ENCODE assay signal across 20 mouse cellular contexts in genomic region chr5:134258395-134258794, GRCm38 (mm10). TPM values are rescaled to one million over a fixed set of nuclear protein-coding genes. Genes with fewer than 3 reads are reported as not detected.
A peak's percentile ranks its signal among the peaks of the same experiment; 100 is the strongest.
DNase-seq lines count a peak whose midpoint lies in the region; ATAC-seq and TF ChIP-seq lines count a peak whose summit lies in the region.
"Had no signal": no experiment of that assay in that cellular context is flagged by ENCODE, and none has a peak within 500 bp of the region (broad histone marks: within the 10 kb centered on the region; RNA-seq: fewer than 3 reads in every experiment).

No protein-coding gene starts in this region.

- no peak for TF ChIP-seq POLR2A in heart, adult 2 months (IDR thresholded peaks at IDR 0.05; ENCODE audit: insufficient read depth, low read depth, low read length)
- TF ChIP-seq POLR2A in olfactory bulb, adult 2 months (IDR thresholded peaks at IDR 0.05; ENCODE audit: insufficient read depth, low read depth, low read length): no peak

- 0 out of 2 replicates have a peak, but pooled peaks cover 1% of the 10 kb centered on the region for H3K79me2 ChIP-seq in heart, adult 2 months (replicated peaks; ENCODE audit: control insufficient read depth, insufficient read depth, low read length)

- no peak overlapping the region for H3K4me3 ChIP-seq in heart, adult 2 months
- H3K4me3 ChIP-seq in olfactory bulb, adult 2 months (ENCODE audit: insufficient read depth, low read depth, low read length): no peak overlapping the region
- H3K4me3 ChIP-seq: embryonic facial prominence, embryonic 12.5 days; erythroblast, embryonic 14.5 days; forebrain, embryonic 13.5 days; hindbrain, embryonic 13.5 days; kidney, embryonic 15.5 days; midbrain, embryonic 10.5 days; stomach, embryonic 15.5 days had no signal

- WGBS in heart, adult 2 months: 35% methylated on average over 4 of the region's 4 CpGs
- WGBS in olfactory bulb, adult 2 months: 62% methylated on average over 4 of the region's 4 CpGs

- ATAC-seq in activated CD4-positive, CD25-positive, alpha-beta regulatory T cell, adult 4 months: peak; percentile 70
- ATAC-seq: forebrain, embryonic 13.5 days; intestine, embryonic 16.5 days had no signal

- H3K27ac ChIP-seq in heart, adult 2 months: no peak overlapping the region
- 0 out of 2 replicates have a peak overlapping the region, but pooled peaks have one; percentile 12 for H3K27ac ChIP-seq in olfactory bulb, adult 2 months (ENCODE audit: insufficient read depth, low read depth, low read length)
- H3K27ac ChIP-seq: embryonic facial prominence, embryonic 12.5 days; forebrain, embryonic 13.5 days; hindbrain, embryonic 13.5 days; kidney, embryonic 15.5 days; liver, embryonic 14.5 days; midbrain, embryonic 10.5 days; stomach, embryonic 15.5 days had no signal

- no peak for TF ChIP-seq CTCF in heart, adult 2 months (IDR thresholded peaks at IDR 0.05)
- no peak for TF ChIP-seq CTCF in olfactory bulb, adult 2 months (IDR thresholded peaks at IDR 0.05; ENCODE audit: insufficient read depth, low read depth, low read length)

- TF ChIP-seq EP300 in heart, adult 2 months (IDR thresholded peaks at IDR 0.05; ENCODE audit: insufficient read depth, low read depth, low read length): 0 out of 2 replicates have a peak, but pooled peaks have one; percentile 10

- H3K4me1 ChIP-seq in heart, adult 2 months (ENCODE audit: control insufficient read depth, insufficient read depth, low read length): no peaks in the 10 kb centered on the region
- H3K4me1 ChIP-seq in olfactory bulb, adult 2 months (ENCODE audit: control insufficient read depth, insufficient read depth, low read length): peaks cover 17% of the 10 kb centered on the region
- H3K4me1 ChIP-seq: embryonic facial prominence, embryonic 12.5 days; forebrain, embryonic 13.5 days; hindbrain, embryonic 13.5 days; kidney, embryonic 15.5 days; midbrain, embryonic 10.5 days; stomach, embryonic 15.5 days had no signal

- no peaks in the 10 kb centered on the region for H3K36me3 ChIP-seq in heart, adult 2 months (ENCODE audit: control insufficient read depth, insufficient read depth, low read length)

- no peak overlapping the region for H3K9ac ChIP-seq in heart, adult 2 months (ENCODE audit: low read depth, low read length)
- H3K9ac ChIP-seq: embryonic facial prominence, embryonic 12.5 days; forebrain, embryonic 13.5 days; kidney, embryonic 15.5 days; liver, embryonic 14.5 days; stomach, embryonic 15.5 days had no signal

- DNase-seq in heart, adult 2 months: no peak
- DNase-seq in heart, adult 8-10 months (ENCODE audit: low spot score): no peak
- peak; percentile 44 for DNase-seq in induced T-regulatory cell, adult 2 months (ENCODE audit: low read depth)
- no peak for DNase-seq in gastrocnemius, adult 8-10 months (ENCODE audit: low spot score in 2 of 2)
- no peak for DNase-seq in layer of hippocampus, adult 8-10 months (ENCODE audit: low spot score in 2 of 2)
- DNase-seq: cerebellum, adult 9-10 months; gastrocnemius, postnatal 25 days; heart, postnatal 10 days; retina, postnatal 1 day had no signal

- intact Hi-C loops in heart, adult 2 months (cut with DNase I): no loop called here

- no peaks in the 10 kb centered on the region for H3K27me3 ChIP-seq in heart, adult 2 months (ENCODE audit: control insufficient read depth, insufficient read depth, low read length)
- H3K27me3 ChIP-seq: embryonic facial prominence, embryonic 12.5 days; forebrain, embryonic 13.5 days; hindbrain, embryonic 13.5 days; kidney, embryonic 15.5 days; stomach, embryonic 15.5 days had no signal

RNA-seq across cellular contexts. Expression of gene Ncf1, which starts 29.0 kb away (rescaled TPM):
- 1 to 10 TPM; 6.7 to 8.2 TPM for total RNA-seq in heart, adult 2 months (2021)
- polyA plus RNA-seq in heart, adult 2 months (2012; rRNA removed): 3.4 and 5.7 TPM in 2 replicates
- total RNA-seq in heart, adult 8-10 months (2022): 10 to 100 TPM in 1 of 4 experiments, 1 to 10 TPM in 3; 2.8 to 10.1 (median 3.9) TPM
- 10 to 100 TPM; 12.4 to 15.2 TPM for polyA plus RNA-seq in activated CD4-positive, CD25-positive, alpha-beta regulatory T cell, adult 4 months (2017; shearing (Covaris generic))
- polyA plus RNA-seq in olfactory bulb, adult 2 months (2012; ENCODE audit: insufficient read depth, insufficient read length, low replicate concordance, missing spikeins): not detected in 2 replicates
- 1 to 10 TPM in 2 of 4 experiments, under 1 TPM in 2; 0.65 to 1.5 (median 0.94) TPM for total RNA-seq in gastrocnemius, adult 8-10 months (2022)
- 10 to 100 TPM in 2 of 4 experiments, 1 to 10 TPM in 2; 6.3 to 25.6 (median 14.7) TPM for total RNA-seq in layer of hippocampus, adult 8-10 months (2022)

RNA-seq across cellular contexts. Expression of gene Gtf2i, which starts 56.2 kb away (rescaled TPM):
- 100 to 1,000 TPM; 187 to 210 TPM for total RNA-seq in heart, adult 2 months (2021)
- polyA plus RNA-seq in heart, adult 2 months (2012; rRNA removed): 67.8 and 87.4 TPM in 2 replicates
- total RNA-seq in heart, adult 8-10 months (2022): 100 to 1,000 TPM; 183 to 210 (median 205) TPM
- 10 to 100 TPM; 71.1 to 90.5 TPM for polyA plus RNA-seq in activated CD4-positive, CD25-positive, alpha-beta regulatory T cell, adult 4 months (2017; shearing (Covaris generic))
- 380 TPM in 1 of 2 replicates, not detected in the other for polyA plus RNA-seq in olfactory bulb, adult 2 months (2012; ENCODE audit: insufficient read depth, insufficient read length, low replicate concordance, missing spikeins)
- 100 to 1,000 TPM; 109 to 119 (median 112) TPM for total RNA-seq in gastrocnemius, adult 8-10 months (2022)
- total RNA-seq in layer of hippocampus, adult 8-10 months (2022): 100 to 1,000 TPM; 200 to 239 (median 224) TPM
